Mouse (Mus musculus) lung, embryonic 15.5 days (tissue): Measurements from ENCODE around the gene Spata31d1d. TPM values are rescaled to one million over a fixed set of nuclear protein-coding genes. Genes with fewer than 3 reads are reported as not detected.

Experiments used
- polyA plus RNA-seq: library from polyadenylated mRNA; unstranded; fragments of >200 nt; fragmentation: Nextera tagmentation; extraction: Ambion mirVana; gene quantifications from 2 replicates; pipeline ENCODE4 v1.2.1, GENCODE M21; 2015

Spata31d1d gene
- polyA plus RNA-seq, 1 experiment from 2014 or later = not detected

Other genes starting within 250 kb of the Spata31d1d start
- 16.3 and 16.5 TPM in 2 replicates for gene Agtpbp1, start 146.5 kb downstream of the Spata31d1d start, polyA plus RNA-seq
- 80.2 and 84.1 TPM in 2 replicates for gene Naa35, start 146.5 kb downstream of the Spata31d1d start, polyA plus RNA-seq
- gene Golm1, start 55.9 kb downstream of the Spata31d1d start, polyA plus RNA-seq = 36.3 and 38.0 TPM in 2 replicates
- not detected in 2 replicates for gene 4921517D22Rik, start 37.6 kb downstream of the Spata31d1d start, polyA plus RNA-seq
- gene Spata31d1a, start 21.4 kb downstream of the Spata31d1d start, polyA plus RNA-seq = not detected in 2 replicates
- not detected in 2 replicates for gene Spata31d1b, start 19.5 kb downstream of the Spata31d1d start, polyA plus RNA-seq
- gene 1700014D04Rik, start 15.0 kb upstream of the Spata31d1d start, polyA plus RNA-seq = not detected in 2 replicates
- 123 and 140 TPM in 2 replicates for gene Isca1, start 38.1 kb upstream of the Spata31d1d start, polyA plus RNA-seq
- not detected in 2 replicates for gene Gm49354, start 50.5 kb upstream of the Spata31d1d start, polyA plus RNA-seq
- 46.5 and 49.3 TPM in 2 replicates for gene Tut7, start 91.4 kb upstream of the Spata31d1d start, polyA plus RNA-seq